Mouse (Mus musculus) bone marrow, adult 2 months (tissue): Measurements from ENCODE around the gene Scml4. TPM values are rescaled to one million over a fixed set of nuclear protein-coding genes. Genes with fewer than 3 reads are reported as not detected.

ENCODE experiments used
- H3K27ac ChIP-seq: fragments of 200-500 bp; 2 replicates; pipeline ENCODE4 v1.5.1; 2012; ENCODE audit warnings: low read depth, mild to moderate bottlenecking, control low read depth, inconsistent platforms, low read length; ENCODE audit not compliant: control insufficient read depth, poor library complexity, insufficient read depth
- H3K4me1 ChIP-seq: fragments of 200-500 bp; 2 replicates; pipeline ENCODE4 v1.6.1; 2011; ENCODE audit warnings: low read length; ENCODE audit not compliant: control insufficient read depth, insufficient read depth
- H3K4me3 ChIP-seq: fragments of 200-500 bp; replicated peaks from 2 replicates; pipeline ENCODE3; 2011; ENCODE audit warnings: mild to moderate bottlenecking, low read depth, low read length, control low read depth; ENCODE audit not compliant: control insufficient read depth
- CTCF ChIP-seq: fragments of 200-500 bp; IDR thresholded peaks from 2 replicates; pipeline ENCODE4 v1.5.1; 2011; ENCODE audit warnings: low read length, control low read depth; ENCODE audit not compliant: control insufficient read depth, insufficient read depth
- POLR2A ChIP-seq: fragments of 200-500 bp; IDR thresholded peaks from 2 replicates; pipeline ENCODE4 v1.6.1; 2011; ENCODE audit warnings: low read depth, mild to moderate bottlenecking, control low read depth, low read length, borderline replicate concordance; ENCODE audit not compliant: control insufficient read depth
- WGBS: fragments of 180-500 bp; shearing (Covaris S2); methylation state at CpG from one replicate; pipeline ENCODE4 v1.1.7; 2018; 5-methylcytosine and 5-hydroxymethylcytosine counted together
- polyA plus RNA-seq: library from polyadenylated mRNA; stranded (reverse); fragments of >200 nt; gene quantifications from 2 replicates; pipeline ENCODE4 v1.2.4, GENCODE M21; 2011; ENCODE audit warnings: low replicate concordance; ENCODE audit not compliant: missing spikeins, insufficient read depth, insufficient read length

The Scml4 gene
- polyA plus RNA-seq, 1 experiment: 3.7 TPM

GRCm38 (mm10) chr10:42838736-42839135 lies 21.4 kb upstream of the Scml4 start:
- Histone ChIP-seq H3K4me1 (no peaks in the 10 kb centered on the region), H3K4me3 (no peak overlapping the region), H3K27ac (no peak overlapping the region)
- no peak for TF ChIP-seq CTCF
- no peak for TF ChIP-seq POLR2A
- WGBS: 70% methylated on average over 2 of the region's 2 CpGs

GRCm38 (mm10) chr10:42840036-42840435 lies 20.1 kb upstream of the Scml4 start:
- TF ChIP-seq CTCF (no peak), POLR2A (no peak)
- Histone ChIP-seq H3K4me3 (no peak overlapping the region), H3K27ac (no peak overlapping the region), H3K4me1 (no peaks in the 10 kb centered on the region)
- WGBS: 89% methylated on average over 11 of the region's 11 CpGs

- WGBS: 74% methylated on average over 16 of the region's 16 CpGs
- Histone ChIP-seq H3K4me3 (no peak overlapping the region), H3K27ac (no peak overlapping the region), H3K4me1 (no peaks in the 10 kb centered on the region)
- TF ChIP-seq POLR2A (no peak), CTCF (peak; percentile 65)
Measured at GRCm38 (mm10) chr10:42841531-42842195, 18.5 kb upstream of the Scml4 start.

GRCm38 (mm10) chr10:42842358-42842757 lies 17.8 kb upstream of the Scml4 start:
- Histone ChIP-seq H3K27ac (no peak overlapping the region), H3K4me3 (no peak overlapping the region), H3K4me1 (no peaks in the 10 kb centered on the region)
- WGBS: 29% methylated on average over 9 of the region's 9 CpGs
- TF ChIP-seq POLR2A (no peak), CTCF (peak; percentile 91)

GRCm38 (mm10) chr10:42843416-42843815 lies 16.8 kb upstream of the Scml4 start:
- no peaks in the 10 kb centered on the region for H3K4me1 ChIP-seq
- H3K27ac ChIP-seq: no peak overlapping the region
- no peak overlapping the region for H3K4me3 ChIP-seq
- no peak for TF ChIP-seq POLR2A
- TF ChIP-seq CTCF: no peak
- WGBS: 13% methylated on average over 1 of the region's 1 CpGs

GRCm38 (mm10) chr10:42845480-42845879 lies 14.7 kb upstream of the Scml4 start:
- WGBS: 62% methylated on average over 1 of the region's 1 CpGs
- Histone ChIP-seq H3K4me1 (peaks cover 2% of the 10 kb centered on the region; the same call in 1 of the 2 replicates), H3K27ac (no peak overlapping the region), H3K4me3 (no peak overlapping the region)
- TF ChIP-seq POLR2A (no peak), CTCF (no peak)

- 85% methylated on average over 13 of the region's 13 CpGs for WGBS
- no peak overlapping the region for H3K4me3 ChIP-seq
- TF ChIP-seq POLR2A (no peak), CTCF (no peak)
- peaks cover 2% of the 10 kb centered on the region; the same call in 1 of the 2 replicates for H3K4me1 ChIP-seq
- no peak overlapping the region for H3K27ac ChIP-seq
Measured at GRCm38 (mm10) chr10:42848179-42849080, 11.7 kb upstream of the Scml4 start.

GRCm38 (mm10) chr10:42849081-42849400 lies 11.1 kb upstream of the Scml4 start:
- Histone ChIP-seq H3K4me1 (peaks cover 2% of the 10 kb centered on the region; the same call in 1 of the 2 replicates), H3K27ac (no peak overlapping the region)
- 73% methylated on average over 7 of the region's 7 CpGs for WGBS

GRCm38 (mm10) chr10:42854838-42855237 lies 5.3 kb upstream of the Scml4 start:
- TF ChIP-seq CTCF: no peak
- no peak for TF ChIP-seq POLR2A
- no peak overlapping the region for H3K27ac ChIP-seq
- WGBS: 73% methylated on average over 4 of the region's 4 CpGs
- no peak overlapping the region for H3K4me3 ChIP-seq
- H3K4me1 ChIP-seq: peaks cover 2% of the 10 kb centered on the region; the same call in 1 of the 2 replicates

More at GRCm38 (mm10) chr10:42849081-42849400, 11.1 kb upstream of the Scml4 start:
- no peak overlapping the region for H3K4me3 ChIP-seq
- no peak for TF ChIP-seq CTCF
- TF ChIP-seq POLR2A: no peak
